Mouse (Mus musculus): ENCODE data around the gene Zfp618.

DNA sequence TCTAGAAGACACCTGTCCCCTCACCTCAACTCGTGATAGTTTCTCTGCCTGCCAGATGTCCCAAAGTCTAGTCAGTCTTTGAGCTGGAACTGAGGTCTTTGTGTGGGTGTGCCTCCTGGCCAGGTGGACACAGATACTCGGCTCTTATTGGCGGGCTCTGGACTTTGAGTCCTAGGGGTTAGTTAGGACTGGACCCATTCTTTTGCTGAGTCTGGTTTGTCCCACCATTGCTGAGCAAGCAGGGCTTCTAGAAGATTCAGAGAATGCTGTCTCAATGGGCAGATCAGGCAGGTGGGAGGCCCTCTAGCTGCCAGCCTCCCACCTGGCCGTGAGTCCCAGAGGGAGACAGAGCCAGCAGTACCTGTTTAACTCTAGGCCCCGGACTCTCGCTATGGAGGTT, 12.1 kb downstream of the Zfp618 start:
- no peak for TF ChIP-seq POLR2A (IDR thresholded peaks at IDR 0.05; ENCODE audit: extremely low read depth, insufficient read depth, low read length)
- TF ChIP-seq CTCF (IDR thresholded peaks at IDR 0.05; ENCODE audit: extremely low read depth, insufficient read depth, low read length): no peak

Data from cortical plate, adult 2 months (tissue).